Mouse (Mus musculus): ENCODE measurements at regions not wholly inside any gene's neighbourhood (a gene's known extent, or its start where the extent isn't known, plus 50 kb on each side); places are given as distances from the start of the nearest gene placed in this dataset.

DNA sequence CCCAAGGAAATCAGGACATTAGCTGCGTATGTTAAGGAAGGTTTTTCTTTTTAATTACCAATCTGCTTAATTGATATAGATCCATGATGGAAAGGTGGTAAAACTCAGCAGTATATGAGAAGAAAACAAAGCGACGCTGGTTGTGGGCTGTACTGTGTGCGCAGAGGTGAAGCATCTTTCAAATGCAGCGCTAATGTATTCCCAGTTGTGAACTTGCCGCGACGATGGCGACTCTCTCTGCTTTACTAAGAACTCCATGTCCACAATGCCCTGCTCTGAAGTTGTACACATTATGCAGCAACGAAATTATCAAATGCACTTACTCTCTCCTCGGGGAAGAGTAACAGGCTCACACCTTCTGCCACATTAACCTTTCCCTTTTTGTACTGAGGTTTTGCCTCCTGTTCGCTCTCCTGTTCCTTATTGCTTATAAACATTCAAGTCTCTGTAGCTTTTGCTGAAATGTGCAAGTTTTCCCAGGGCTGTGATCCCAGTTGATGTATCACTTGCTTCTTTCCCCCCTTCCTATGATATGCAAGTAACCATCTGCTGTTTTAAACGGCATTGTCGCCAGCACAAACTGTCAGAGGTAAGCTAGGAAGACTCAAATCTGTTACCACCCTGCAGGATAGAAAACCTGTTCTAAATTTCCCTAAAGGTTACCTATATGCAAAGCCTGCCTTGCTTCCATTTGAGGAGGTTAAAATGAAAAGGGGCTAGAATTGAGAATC is 174.8 kb downstream of the Rassf9 start:
- Histone ChIP-seq H3K27me3 (ENCODE audit: insufficient read depth, low read length) (no peaks in the 10 kb centered on the region), H3K27ac (ENCODE audit: low read depth) (no peak overlapping the region), H3K4me1 (ENCODE audit: insufficient read depth) (no peaks in the 10 kb centered on the region), H3K4me3 (ENCODE audit: low read depth, low read length) (no peak overlapping the region), H3K9ac (replicated peaks) (no peak overlapping the region), H3K9me3 (ENCODE audit: low read length) (no peaks in the 10 kb centered on the region), H3K4me2 (ENCODE audit: low read depth, low read length) (no peak overlapping the region), H3K36me3 (replicated peaks; ENCODE audit: insufficient read depth, low read length) (no peaks in the 10 kb centered on the region)
- 76% methylated on average over 14 of the region's 14 CpGs for WGBS (ENCODE audit: insufficient replicate concordance)
- ATAC-seq (no peak), DNase-seq (no peak)
- TF ChIP-seq CTCF (IDR thresholded peaks at IDR 0.05; ENCODE audit: low read depth) (no peak), EP300 (IDR thresholded peaks at IDR 0.05; ENCODE audit: low read depth) (no peak)

DNA sequence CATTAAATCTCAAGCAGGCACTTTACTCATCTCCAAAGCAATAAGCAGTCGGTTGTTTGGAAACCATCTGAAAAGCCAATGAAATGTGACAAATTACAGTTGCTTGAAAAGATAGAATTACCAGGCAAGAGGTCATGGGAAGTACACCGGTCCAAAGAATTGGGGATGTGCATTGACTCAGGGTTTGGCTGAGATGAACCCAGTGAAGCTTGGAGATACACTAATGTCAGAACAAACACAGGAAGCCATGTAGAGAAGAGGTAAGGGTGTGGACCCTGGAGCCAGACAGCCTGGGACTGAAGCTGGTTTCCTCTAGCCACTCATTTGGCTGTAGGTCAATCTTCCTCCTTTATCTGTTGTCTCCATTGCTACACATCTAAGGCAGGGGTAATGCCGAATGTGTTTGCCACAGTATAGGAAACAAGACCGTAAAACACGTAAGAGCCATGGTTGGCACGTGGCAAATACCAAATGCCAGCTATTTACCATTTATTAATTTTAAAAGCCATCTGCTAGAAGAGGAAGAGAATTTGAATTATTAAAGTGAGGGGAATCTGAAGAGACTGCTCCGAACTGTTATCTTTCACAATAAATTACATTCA is 173.9 kb downstream of the Rassf9 start:
- WGBS (ENCODE audit: insufficient replicate concordance): 72% methylated on average over 7 of the region's 7 CpGs
- TF ChIP-seq CTCF (IDR thresholded peaks at IDR 0.05; ENCODE audit: low read depth) (no peak), EP300 (IDR thresholded peaks at IDR 0.05; ENCODE audit: low read depth) (no peak)
- no peaks in the 10 kb centered on the region for H3K9me3 ChIP-seq (ENCODE audit: low read length)
- no peak overlapping the region for H3K27ac ChIP-seq (ENCODE audit: low read depth)
- no peak overlapping the region for H3K9ac ChIP-seq (replicated peaks)
- H3K4me1 ChIP-seq (ENCODE audit: insufficient read depth): no peaks in the 10 kb centered on the region
- no peak overlapping the region for H3K4me2 ChIP-seq (ENCODE audit: low read depth, low read length)
- DNase-seq (no peak), ATAC-seq (no peak)
- no peak overlapping the region for H3K4me3 ChIP-seq (ENCODE audit: low read depth, low read length)
- no peaks in the 10 kb centered on the region for H3K36me3 ChIP-seq (replicated peaks; ENCODE audit: insufficient read depth, low read length)
- no peaks in the 10 kb centered on the region for H3K27me3 ChIP-seq (ENCODE audit: insufficient read depth, low read length)

- no peaks in the 10 kb centered on the region for H3K4me1 ChIP-seq (ENCODE audit: insufficient read depth)
- H3K4me3 ChIP-seq (ENCODE audit: low read depth, low read length): no peak overlapping the region
- no peaks in the 10 kb centered on the region for H3K36me3 ChIP-seq (replicated peaks; ENCODE audit: insufficient read depth, low read length)
- 54% methylated on average over 5 of the region's 5 CpGs for WGBS (ENCODE audit: insufficient replicate concordance)
- TF ChIP-seq EP300 (IDR thresholded peaks at IDR 0.05; ENCODE audit: low read depth) (no peak), CTCF (IDR thresholded peaks at IDR 0.05; ENCODE audit: low read depth) (no peak)
- H3K27ac ChIP-seq (ENCODE audit: low read depth): no peak overlapping the region
- H3K27me3 ChIP-seq (ENCODE audit: insufficient read depth, low read length): no peaks in the 10 kb centered on the region
- no peak for ATAC-seq
- DNase-seq: no peak
- H3K9me3 ChIP-seq (ENCODE audit: low read length): no peaks in the 10 kb centered on the region
- H3K9ac ChIP-seq (replicated peaks): no peak overlapping the region
- H3K4me2 ChIP-seq (ENCODE audit: low read depth, low read length): no peak overlapping the region
These were observed 155.3 kb downstream of the Rassf9 start for GRCm38 (mm10) chr10:102667359-102667758.

GRCm38 (mm10) chr10:102659683-102660082 is 147.7 kb downstream of the Rassf9 start:
- Histone ChIP-seq H3K4me3 (ENCODE audit: low read depth, low read length) (no peak overlapping the region), H3K4me2 (ENCODE audit: low read depth, low read length) (no peak overlapping the region), H3K9me3 (ENCODE audit: low read length) (no peaks in the 10 kb centered on the region), H3K4me1 (ENCODE audit: insufficient read depth) (no peaks in the 10 kb centered on the region), H3K9ac (replicated peaks) (no peak overlapping the region), H3K27ac (ENCODE audit: low read depth) (no peak overlapping the region), H3K27me3 (ENCODE audit: insufficient read depth, low read length) (no peaks in the 10 kb centered on the region), H3K36me3 (replicated peaks; ENCODE audit: insufficient read depth, low read length) (no peaks in the 10 kb centered on the region)
- WGBS (ENCODE audit: insufficient replicate concordance): 80% methylated on average over 6 of the region's 6 CpGs
- DNase-seq (no peak), ATAC-seq (no peak)
- no peak for TF ChIP-seq CTCF (IDR thresholded peaks at IDR 0.05; ENCODE audit: low read depth)
- TF ChIP-seq EP300 (IDR thresholded peaks at IDR 0.05; ENCODE audit: low read depth): no peak

DNA sequence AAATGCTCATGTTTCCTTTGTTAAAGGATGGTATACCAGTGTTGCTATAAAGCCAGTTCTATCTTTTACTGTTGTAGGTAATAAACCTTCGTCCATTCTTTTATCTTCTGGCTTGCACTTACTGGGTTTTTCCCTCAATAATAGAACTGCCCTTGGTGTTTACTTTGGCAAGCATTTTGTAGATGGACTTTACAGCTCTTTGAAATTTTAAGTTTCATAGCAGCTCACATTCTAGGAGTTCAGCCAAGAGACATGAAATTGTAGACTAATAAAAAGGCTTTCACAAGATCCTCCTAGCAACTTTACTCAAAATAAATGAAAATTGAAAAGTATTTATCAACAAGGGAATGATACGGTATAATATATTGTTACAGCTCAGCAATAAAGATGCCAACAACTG is 124.5 kb downstream of the Rassf9 start:
- no peak overlapping the region for H3K4me2 ChIP-seq (ENCODE audit: low read depth, low read length)
- no peak overlapping the region for H3K27ac ChIP-seq (ENCODE audit: low read depth)
- 69% methylated on average over 2 of the region's 2 CpGs for WGBS (ENCODE audit: insufficient replicate concordance)
- no peaks in the 10 kb centered on the region for H3K4me1 ChIP-seq (ENCODE audit: insufficient read depth)
- H3K36me3 ChIP-seq (replicated peaks; ENCODE audit: insufficient read depth, low read length): no peaks in the 10 kb centered on the region
- DNase-seq (no peak), ATAC-seq (no peak)
- H3K9me3 ChIP-seq (ENCODE audit: low read length): no peaks in the 10 kb centered on the region
- H3K4me3 ChIP-seq (ENCODE audit: low read depth, low read length): no peak overlapping the region
- H3K27me3 ChIP-seq (ENCODE audit: insufficient read depth, low read length): no peaks in the 10 kb centered on the region
- H3K9ac ChIP-seq (replicated peaks): no peak overlapping the region
- TF ChIP-seq CTCF (IDR thresholded peaks at IDR 0.05; ENCODE audit: low read depth): no peak
- TF ChIP-seq EP300 (IDR thresholded peaks at IDR 0.05; ENCODE audit: low read depth): no peak

DNA sequence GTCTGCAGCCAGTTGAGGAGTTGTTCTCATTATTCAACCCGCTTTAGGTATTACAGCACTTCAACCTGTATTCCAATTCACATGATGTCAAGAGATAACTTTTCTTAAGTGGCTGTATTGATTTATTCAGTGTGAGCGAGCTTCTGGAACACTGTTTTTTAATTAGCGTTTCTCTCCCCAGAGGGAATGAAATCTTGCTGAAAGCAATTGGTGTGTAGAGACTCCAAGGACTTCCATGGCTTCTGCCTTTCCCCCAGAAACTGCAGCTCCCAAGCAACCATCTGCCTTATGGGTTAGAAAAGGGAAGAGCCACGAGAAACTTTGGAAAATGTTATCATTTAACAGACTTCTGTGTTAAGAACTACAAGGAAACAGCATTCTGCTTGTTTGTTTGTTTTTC is 121.4 kb downstream of the Rassf9 start:
- Histone ChIP-seq H3K9ac (replicated peaks) (no peak overlapping the region), H3K9me3 (ENCODE audit: low read length) (no peaks in the 10 kb centered on the region), H3K4me1 (ENCODE audit: insufficient read depth) (no peaks in the 10 kb centered on the region), H3K27me3 (ENCODE audit: insufficient read depth, low read length) (no peaks in the 10 kb centered on the region), H3K4me3 (ENCODE audit: low read depth, low read length) (no peak overlapping the region), H3K36me3 (replicated peaks; ENCODE audit: insufficient read depth, low read length) (no peaks in the 10 kb centered on the region), H3K27ac (ENCODE audit: low read depth) (no peak overlapping the region), H3K4me2 (ENCODE audit: low read depth, low read length) (no peak overlapping the region)
- no peak for ATAC-seq
- no peak for DNase-seq
- no peak for TF ChIP-seq CTCF (IDR thresholded peaks at IDR 0.05; ENCODE audit: low read depth)
- TF ChIP-seq EP300 (IDR thresholded peaks at IDR 0.05; ENCODE audit: low read depth): no peak
- WGBS (ENCODE audit: insufficient replicate concordance): 66% methylated on average over 4 of the region's 4 CpGs

All from liver, postnatal 0 days (tissue).